Mouse (Mus musculus) embryonic fibroblast, embryonic 13.5 days (primary cell): ENCODE data around the gene Hdac5.

Experiments used
- CTCF ChIP-seq: IDR thresholded peaks from 2 replicates; pipeline ENCODE4 v1.5.1; 2011; ENCODE audit warnings: mild to moderate bottlenecking, control low read depth, low read length, moderate library complexity, borderline replicate concordance; ENCODE audit not compliant: insufficient read depth
- POLR2A ChIP-seq: IDR thresholded peaks from 2 replicates; pipeline ENCODE4 v1.6.1; 2011; ENCODE audit warnings: low read depth, mild to moderate bottlenecking, control low read depth, low read length, moderate library complexity

- no peak for TF ChIP-seq CTCF
- no peak for TF ChIP-seq POLR2A
Measured at GRCm38 (mm10) chr11:102279595-102279994, 49.6 kb upstream of the Hdac5 start.
